ENCODE assay signal across 10 mouse cellular contexts in the genomic region with DNA sequence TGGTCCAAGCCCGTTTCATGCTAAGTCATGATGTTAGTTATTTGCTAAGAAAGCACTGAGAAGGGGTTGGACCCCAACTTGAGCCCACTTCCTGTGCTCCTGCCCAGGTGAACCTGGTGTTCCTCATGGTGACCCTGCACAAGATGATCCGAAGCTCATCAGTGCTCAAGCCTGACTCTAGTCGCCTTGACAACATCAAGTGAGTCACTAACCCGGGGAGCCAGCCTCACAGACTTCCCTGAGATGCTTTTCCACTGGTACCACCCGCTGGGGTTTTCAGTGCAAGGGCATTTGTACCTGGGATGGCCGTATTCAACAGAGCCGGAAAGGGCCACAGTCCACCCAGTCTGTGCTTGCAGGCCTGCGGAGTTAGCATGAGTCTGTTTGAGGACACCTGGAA. TPM values are rescaled to one million over a fixed set of nuclear protein-coding genes. Genes with fewer than 3 reads are reported as not detected.
DNase-seq lines count a peak whose midpoint lies in the region.
"Had no signal": no experiment of that assay in that cellular context is flagged by ENCODE, and none has a peak within 500 bp of the region (broad histone marks: within the 10 kb centered on the region; RNA-seq: fewer than 3 reads in every experiment).

No protein-coding gene starts in this region.

- DNase-seq in cerebellum, postnatal 25 days: peak; percentile 4
- no peak for DNase-seq in cerebellum, adult 8-10 months
- peak; percentile 87 for DNase-seq in heart, adult 11 months
- no peak for DNase-seq in heart, postnatal 10 days
- DNase-seq in right cerebral cortex, postnatal 4 days: peak; percentile 1
- no peak for DNase-seq in right cerebral cortex, adult 2 months (ENCODE audit: low spot score in 2 of 2)
- DNase-seq: adrenal gland, postnatal 10 days; cerebellum, adult 11 months; cerebellum, postnatal 36 days; embryo, embryonic 11 days had no signal

- intact Hi-C loops in heart, postnatal 10 days (cut with DNase I): no loop called here

RNA-seq across cellular contexts. Expression of a gene that starts 19.6 kb away (rescaled TPM):
- under 1 TPM; 0.20 to 0.22 TPM for total RNA-seq in heart, postnatal 10 days (2021)

RNA-seq across cellular contexts. Expression of a gene that starts 19.9 kb away (rescaled TPM):
- 1 to 10 TPM; 7.6 to 7.8 TPM for total RNA-seq in heart, postnatal 10 days (2021)

RNA-seq across cellular contexts. Expression of a gene that starts 35.5 kb away (rescaled TPM):
- 10 to 100 TPM; 29.8 to 29.9 TPM for total RNA-seq in heart, postnatal 10 days (2021)

RNA-seq across cellular contexts. Expression of a gene that starts 37.4 kb away (rescaled TPM):
- 100 to 1,000 TPM; 398 to 429 TPM for total RNA-seq in heart, postnatal 10 days (2021)

Comparison
In these comparisons a context has a peak if more than half of its experiments do, and no peak if none do; other contexts are left out.
1. DNase-seq: peak in cerebellum, postnatal 25 days (2 of 2), heart, adult 11 months (single experiment) and right cerebral cortex, postnatal 4 days (single experiment); none in cerebellum, adult 8-10 months (single experiment), heart, postnatal 10 days (0 of 2) and right cerebral cortex, adult 2 months (0 of 2).